Mouse (Mus musculus): ENCODE measurements at regions not wholly inside any gene's neighbourhood (a gene's known extent, or its start where the extent isn't known, plus 50 kb on each side); places are given as distances from the start of the nearest gene placed in this dataset.

DNA sequence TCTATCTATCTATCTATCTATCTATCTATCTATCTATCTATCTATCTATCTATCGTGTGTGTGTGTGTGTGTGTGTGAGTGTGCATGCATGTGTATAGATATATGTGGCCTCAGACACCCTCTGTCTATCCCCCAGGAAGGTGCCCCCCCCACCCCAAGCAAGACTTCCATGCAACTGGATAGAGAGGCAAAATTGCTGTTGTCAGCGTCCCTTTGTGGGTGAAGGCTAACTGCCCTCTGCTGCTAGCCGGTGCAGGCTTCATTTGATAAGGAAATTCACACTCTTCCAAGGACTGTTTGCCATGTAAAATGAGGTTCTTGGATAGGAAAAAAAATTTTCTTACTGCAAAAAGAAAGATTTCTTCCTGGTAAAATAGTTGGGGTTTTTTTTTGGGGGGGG, 139.4 kb downstream of the Mtx2 start:
- peaks cover 5% of the 10 kb centered on the region for H3K4me1 ChIP-seq (ENCODE audit: control insufficient read depth, insufficient read depth, insufficient read length, low read length)
- H3K4me3 ChIP-seq (ENCODE audit: insufficient read depth, low read depth, low read length): no peak overlapping the region
- no peak overlapping the region; the same call in 1 of the 2 replicates for H3K27ac ChIP-seq (replicated peaks; ENCODE audit: low read depth, low read length)

DNA sequence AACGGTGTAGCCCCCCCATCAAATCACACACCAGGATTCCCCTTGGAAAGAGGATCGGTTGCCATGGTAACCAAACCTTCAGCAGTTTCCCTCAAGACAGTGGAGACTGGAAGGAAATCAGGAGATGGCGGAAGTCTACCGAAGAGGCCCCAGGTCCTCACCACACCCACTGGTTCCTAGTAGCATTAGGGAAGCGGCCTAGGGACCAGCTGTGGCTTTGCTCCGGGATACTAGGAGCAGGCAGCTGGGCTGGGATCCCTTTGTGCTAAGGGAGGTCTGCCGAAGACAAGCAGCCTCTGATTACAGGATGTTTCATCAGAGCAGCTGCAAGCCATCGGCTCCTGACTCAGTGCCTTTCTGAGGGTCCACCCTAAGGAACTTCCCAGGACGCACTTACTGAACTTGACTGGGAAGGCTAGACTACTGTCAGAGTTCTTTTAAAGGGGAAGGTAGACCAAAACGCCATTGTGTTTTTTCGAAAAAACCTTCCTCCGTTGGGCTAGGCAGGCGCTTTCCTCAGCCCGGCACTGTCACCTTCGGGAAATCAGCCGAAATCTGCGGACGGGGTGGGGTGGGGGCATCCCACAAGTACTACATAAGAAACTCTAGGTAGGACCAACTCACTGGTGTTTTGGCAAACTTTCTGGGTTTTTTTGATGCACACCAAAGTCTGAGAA, 139.9 kb downstream of the Mtx2 start:
- Histone ChIP-seq H3K4me3 (ENCODE audit: insufficient read depth, low read depth, low read length) (0 out of 2 replicates have a peak overlapping the region, but pooled peaks have one; percentile 8), H3K4me1 (ENCODE audit: control insufficient read depth, insufficient read depth, insufficient read length, low read length) (peaks cover 5% of the 10 kb centered on the region), H3K27ac (replicated peaks; ENCODE audit: low read depth, low read length) (peak overlapping the region; percentile 73)

DNA sequence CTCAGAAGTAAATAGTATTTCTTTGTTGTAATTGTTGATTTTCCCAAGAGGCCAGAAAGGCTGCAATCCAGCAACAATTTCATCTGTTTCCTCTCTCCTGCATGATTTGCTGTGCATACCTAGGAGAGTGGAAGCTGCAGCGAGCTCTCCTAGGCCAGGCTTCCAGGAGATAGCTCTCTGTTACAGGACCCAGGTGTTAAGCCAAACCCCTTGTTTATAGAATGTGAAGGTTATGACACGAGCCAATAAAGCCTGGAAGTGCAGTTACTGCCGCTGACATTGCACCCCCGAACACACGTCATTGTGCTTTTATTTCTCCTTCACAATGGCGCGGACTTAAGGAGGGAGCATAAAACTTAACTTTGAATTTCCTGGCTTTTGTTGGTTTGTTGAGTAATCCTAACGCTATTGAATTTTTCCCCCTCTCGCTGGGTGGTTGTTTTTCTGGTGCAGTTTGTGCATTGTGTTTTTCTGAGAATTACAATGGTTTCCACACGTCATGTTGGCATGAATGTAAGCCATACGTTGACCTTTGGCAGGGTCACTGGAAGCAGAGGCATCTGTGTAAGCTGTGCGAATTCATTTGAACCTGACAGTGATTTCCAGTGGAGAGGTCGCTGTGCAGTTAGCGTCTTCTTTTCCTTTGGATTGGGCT, 145.1 kb downstream of the Mtx2 start:
- Histone ChIP-seq H3K4me1 (ENCODE audit: control insufficient read depth, insufficient read depth, insufficient read length, low read length) (peaks cover 3% of the 10 kb centered on the region), H3K4me3 (ENCODE audit: insufficient read depth, low read depth, low read length) (no peak overlapping the region), H3K27ac (replicated peaks; ENCODE audit: low read depth, low read length) (peak overlapping the region; percentile 40)

DNA sequence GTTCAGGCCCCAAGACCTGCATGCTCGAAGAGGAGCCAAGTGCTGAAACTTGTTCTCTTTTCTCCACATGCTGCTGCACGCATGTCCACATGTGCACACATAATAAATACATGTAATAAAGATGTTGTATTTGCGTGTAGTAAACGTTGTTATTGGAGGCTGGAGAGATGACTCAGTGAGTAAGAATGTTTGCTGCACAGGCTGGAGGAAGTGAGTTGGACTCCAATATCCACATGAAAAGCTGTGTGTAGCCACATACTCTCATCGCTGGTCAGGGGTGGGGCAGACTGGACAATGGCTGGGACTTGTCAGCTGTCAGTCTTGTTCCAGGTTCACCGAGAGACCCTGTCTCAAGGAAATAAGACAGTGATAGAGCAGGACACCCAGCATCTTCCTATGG, 147.8 kb downstream of the Mtx2 start:
- Histone ChIP-seq H3K27ac (replicated peaks; ENCODE audit: low read depth, low read length) (no peak overlapping the region), H3K4me1 (ENCODE audit: control insufficient read depth, insufficient read depth, insufficient read length, low read length) (peaks cover 3% of the 10 kb centered on the region; the same call in 1 of the 2 replicates), H3K4me3 (ENCODE audit: insufficient read depth, low read depth, low read length) (no peak overlapping the region)

DNA sequence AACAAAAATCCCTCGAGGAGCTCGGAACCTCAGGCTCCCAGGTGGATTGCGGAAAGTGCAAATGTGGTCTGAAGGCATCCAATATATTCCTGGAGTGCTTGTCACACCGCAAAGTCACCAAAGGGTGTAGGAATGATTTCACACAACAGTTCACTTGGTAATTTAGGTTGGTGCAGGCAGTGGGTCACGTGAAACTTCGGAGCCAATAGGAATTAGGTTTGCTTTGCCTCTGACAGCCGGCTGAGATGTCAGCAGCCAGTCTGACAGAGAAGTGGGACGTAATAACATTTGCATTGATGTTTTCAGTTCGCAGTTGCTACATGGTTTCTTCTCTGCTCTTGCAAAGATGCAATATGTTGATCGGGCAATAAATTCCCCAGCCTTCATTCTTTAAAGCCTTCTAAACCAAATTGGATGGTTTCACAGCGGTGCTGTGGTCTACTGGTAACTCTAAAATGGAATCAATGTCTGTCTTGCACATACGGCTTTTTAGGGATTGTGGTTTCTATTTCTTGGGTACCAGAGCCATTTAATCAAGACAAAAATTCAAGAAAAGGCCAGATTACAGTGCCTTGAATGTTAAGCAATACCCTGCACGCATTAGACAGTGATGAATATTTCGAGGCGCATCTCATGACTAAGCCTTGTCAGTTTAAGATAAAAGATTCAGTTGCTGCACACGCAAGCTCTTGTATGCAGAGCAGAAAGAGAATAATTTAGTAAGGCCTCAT, 149.2 kb downstream of the Mtx2 start:
- H3K4me1 ChIP-seq (ENCODE audit: control insufficient read depth, insufficient read depth, insufficient read length, low read length): no peaks in the 10 kb centered on the region
- H3K4me3 ChIP-seq (ENCODE audit: insufficient read depth, low read depth, low read length): no peak overlapping the region

DNA sequence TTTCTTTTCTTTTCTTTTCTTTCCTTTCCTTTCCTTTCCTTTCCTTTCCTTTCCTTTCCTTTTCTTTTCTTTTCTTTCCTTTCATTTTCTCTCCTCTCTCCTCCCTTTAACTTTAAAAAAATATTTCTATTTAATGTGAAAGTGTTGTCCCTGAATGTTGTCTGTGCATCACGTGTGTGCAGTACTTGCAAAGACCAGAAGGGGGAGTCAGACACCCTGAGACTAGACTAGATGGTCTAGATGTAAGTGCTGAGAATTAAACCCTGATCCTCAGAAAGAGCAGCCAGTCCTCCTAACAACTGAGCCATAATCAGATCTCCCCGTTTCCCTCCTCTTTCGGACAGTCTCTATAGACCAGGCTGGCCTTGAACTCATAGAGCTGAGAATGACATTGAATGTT, 151.7 kb downstream of the Mtx2 start:
- H3K4me1 ChIP-seq (ENCODE audit: control insufficient read depth, insufficient read depth, insufficient read length, low read length): no peaks in the 10 kb centered on the region
- no peak overlapping the region for H3K27ac ChIP-seq (replicated peaks; ENCODE audit: low read depth, low read length)
- H3K4me3 ChIP-seq (ENCODE audit: insufficient read depth, low read depth, low read length): no peak overlapping the region

More for the DNA sequence above, 149.2 kb downstream of the Mtx2 start:
- no peak overlapping the region for H3K27ac ChIP-seq (replicated peaks; ENCODE audit: low read depth, low read length)

DNA sequence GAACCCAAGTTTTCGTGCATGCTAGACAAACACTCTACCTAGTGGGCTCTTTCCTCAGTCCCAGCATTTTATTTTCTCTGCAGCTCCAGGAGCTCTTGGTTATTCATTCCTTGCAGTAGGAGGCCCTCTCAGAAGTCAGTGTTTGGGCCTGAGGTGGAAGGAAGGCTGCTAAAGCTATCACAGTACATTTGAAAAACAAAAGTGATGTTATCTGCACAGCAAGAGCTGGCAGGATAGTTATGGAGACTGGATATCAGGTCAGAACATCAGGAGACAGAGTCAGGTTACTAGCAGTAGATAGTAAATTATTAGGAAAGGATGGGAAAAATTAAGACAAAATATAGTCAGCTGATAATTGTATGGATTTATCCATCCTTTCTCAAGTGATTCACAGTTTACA, 152.2 kb downstream of the Mtx2 start:
- no peaks in the 10 kb centered on the region for H3K4me1 ChIP-seq (ENCODE audit: control insufficient read depth, insufficient read depth, insufficient read length, low read length)
- H3K4me3 ChIP-seq (ENCODE audit: insufficient read depth, low read depth, low read length): no peak overlapping the region
- H3K27ac ChIP-seq (replicated peaks; ENCODE audit: low read depth, low read length): no peak overlapping the region

DNA sequence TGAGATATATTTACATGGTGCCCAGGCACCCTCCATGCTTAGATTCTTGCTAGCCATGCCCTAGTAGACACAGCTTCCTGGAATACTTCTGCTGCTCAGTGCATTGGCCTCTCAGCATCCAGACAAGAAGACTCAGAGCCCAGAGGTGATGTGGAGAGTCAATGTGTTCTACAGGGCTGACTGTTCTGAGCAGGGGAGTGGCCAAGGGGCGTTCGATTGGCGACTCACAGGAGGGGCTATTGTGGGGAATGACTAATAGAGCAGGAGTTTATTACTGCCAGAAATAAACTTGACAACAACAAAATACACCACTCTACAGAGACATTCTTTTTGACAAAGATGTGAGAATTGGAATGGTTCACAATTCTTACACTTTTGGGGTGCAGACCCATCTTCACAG, 156.3 kb downstream of the Mtx2 start:
- no peak overlapping the region for H3K27ac ChIP-seq (replicated peaks; ENCODE audit: low read depth, low read length)
- H3K4me3 ChIP-seq (ENCODE audit: insufficient read depth, low read depth, low read length): no peak overlapping the region
- no peaks in the 10 kb centered on the region for H3K4me1 ChIP-seq (ENCODE audit: control insufficient read depth, insufficient read depth, insufficient read length, low read length)

DNA sequence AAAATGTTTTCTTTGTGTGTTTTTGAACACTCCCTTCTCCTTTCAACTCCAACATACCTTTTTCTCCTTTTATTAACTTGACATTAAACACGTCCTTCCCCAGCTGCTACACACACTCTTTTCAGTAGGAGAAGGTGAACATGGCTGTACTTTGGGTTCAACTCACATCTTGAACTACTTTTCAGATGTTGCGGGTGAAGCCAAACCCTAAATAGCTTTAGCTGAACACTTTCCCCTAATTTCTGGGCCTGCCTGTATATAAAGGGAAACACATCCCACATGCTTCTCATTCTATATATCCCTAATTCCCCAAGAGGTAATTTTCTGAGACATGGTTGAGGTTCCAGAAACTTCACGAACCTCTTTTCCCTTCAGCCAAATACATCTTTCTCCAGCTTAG, 168.2 kb downstream of the Mtx2 start:
- Histone ChIP-seq H3K4me3 (ENCODE audit: insufficient read depth, low read depth, low read length) (no peak overlapping the region), H3K27ac (replicated peaks; ENCODE audit: low read depth, low read length) (no peak overlapping the region), H3K4me1 (ENCODE audit: control insufficient read depth, insufficient read depth, insufficient read length, low read length) (peaks cover 7% of the 10 kb centered on the region; the same call in 1 of the 2 replicates)

DNA sequence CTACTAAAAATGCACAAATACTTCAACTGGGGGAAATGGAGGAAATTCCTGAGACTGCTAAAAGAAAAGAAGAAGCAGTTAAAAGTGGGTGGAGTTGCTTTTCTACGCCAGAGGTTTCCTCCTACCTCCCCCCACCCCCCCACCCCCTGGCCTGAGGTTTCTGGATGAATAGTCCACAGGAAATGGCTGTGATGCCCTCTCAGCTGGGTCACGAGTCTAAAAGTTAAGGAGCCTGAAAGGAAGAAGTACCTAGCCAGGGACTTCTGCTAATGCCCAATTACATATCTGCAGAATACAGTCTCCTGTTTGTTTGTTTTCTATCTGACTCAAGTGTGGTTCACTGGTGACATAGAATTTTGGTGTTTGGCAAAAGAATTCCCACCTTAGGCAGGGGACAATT, 169.4 kb downstream of the Mtx2 start:
- no peak overlapping the region for H3K4me3 ChIP-seq (ENCODE audit: insufficient read depth, low read depth, low read length)
- H3K27ac ChIP-seq (replicated peaks; ENCODE audit: low read depth, low read length): peak overlapping the region; percentile 50
- H3K4me1 ChIP-seq (ENCODE audit: control insufficient read depth, insufficient read depth, insufficient read length, low read length): peaks cover 7% of the 10 kb centered on the region

DNA sequence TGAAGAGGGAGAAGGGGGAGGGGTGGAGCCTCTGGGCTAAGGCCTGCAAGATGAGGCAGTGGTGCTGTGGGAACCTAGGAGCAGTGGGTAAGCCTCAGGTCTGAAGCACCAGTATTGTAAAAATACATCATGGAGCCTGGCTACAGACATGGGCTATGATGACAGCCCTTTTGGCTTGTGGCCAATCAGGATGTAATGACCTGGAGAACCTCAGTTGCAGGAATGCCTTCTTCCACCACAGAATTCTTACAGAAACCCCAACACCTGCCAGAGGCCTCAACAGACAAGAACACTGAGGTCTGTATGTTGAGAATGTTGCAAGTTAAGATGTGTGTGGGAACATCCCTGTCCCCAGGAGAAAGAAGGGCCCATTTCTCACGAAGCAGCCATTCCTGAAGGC, 172.1 kb downstream of the Mtx2 start:
- Histone ChIP-seq H3K4me3 (ENCODE audit: insufficient read depth, low read depth, low read length) (no peak overlapping the region), H3K27ac (replicated peaks; ENCODE audit: low read depth, low read length) (no peak overlapping the region), H3K4me1 (ENCODE audit: control insufficient read depth, insufficient read depth, insufficient read length, low read length) (peaks cover 9% of the 10 kb centered on the region)

DNA sequence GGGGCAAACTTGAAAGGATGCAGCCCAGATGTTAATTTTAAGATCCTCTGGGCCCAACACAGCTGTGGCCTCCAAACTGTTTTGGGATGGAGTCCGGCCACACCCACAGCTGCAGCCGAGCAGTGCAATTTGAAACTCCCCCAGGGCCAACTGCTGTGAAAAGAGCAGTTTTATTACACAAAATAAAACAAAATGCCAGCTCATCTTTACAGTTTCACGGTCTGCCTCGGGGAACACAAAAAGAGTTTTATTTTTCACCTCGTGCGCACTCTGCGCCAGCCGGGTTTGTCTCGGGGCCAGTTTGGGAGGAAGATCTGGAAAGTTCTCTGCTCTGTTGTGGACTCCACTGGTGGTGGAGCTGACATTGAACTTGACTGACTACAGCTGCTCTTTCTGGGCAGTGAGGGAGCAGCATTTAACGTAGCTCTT, 174.8 kb downstream of the Mtx2 start:
- Histone ChIP-seq H3K4me3 (ENCODE audit: insufficient read depth, low read depth, low read length) (no peak overlapping the region), H3K27ac (replicated peaks; ENCODE audit: low read depth, low read length) (no peak overlapping the region), H3K4me1 (ENCODE audit: control insufficient read depth, insufficient read depth, insufficient read length, low read length) (peaks cover 3% of the 10 kb centered on the region)

DNA sequence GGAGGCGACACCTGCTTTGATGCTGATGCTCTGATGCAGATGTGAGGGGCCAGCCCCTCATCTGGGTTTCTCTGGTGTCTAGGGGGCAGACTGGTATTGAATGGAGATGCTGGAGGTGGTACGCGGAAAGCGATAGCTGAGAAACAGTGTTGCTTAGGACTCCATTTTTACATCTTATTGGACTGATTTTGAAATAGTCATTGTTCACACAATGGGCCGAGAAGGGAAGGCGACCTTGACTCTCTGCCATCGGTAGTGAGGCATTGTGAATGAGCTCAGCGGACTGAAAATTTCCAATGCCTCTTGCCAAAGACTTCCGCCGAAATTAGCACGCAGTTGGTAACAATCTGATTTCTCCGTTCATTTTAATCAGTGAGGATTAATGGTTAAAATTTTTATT, 177.0 kb downstream of the Mtx2 start:
- H3K4me1 ChIP-seq (ENCODE audit: control insufficient read depth, insufficient read depth, insufficient read length, low read length): peaks cover 2% of the 10 kb centered on the region
- H3K27ac ChIP-seq (replicated peaks; ENCODE audit: low read depth, low read length): no peak overlapping the region; the same call in 1 of the 2 replicates

DNA sequence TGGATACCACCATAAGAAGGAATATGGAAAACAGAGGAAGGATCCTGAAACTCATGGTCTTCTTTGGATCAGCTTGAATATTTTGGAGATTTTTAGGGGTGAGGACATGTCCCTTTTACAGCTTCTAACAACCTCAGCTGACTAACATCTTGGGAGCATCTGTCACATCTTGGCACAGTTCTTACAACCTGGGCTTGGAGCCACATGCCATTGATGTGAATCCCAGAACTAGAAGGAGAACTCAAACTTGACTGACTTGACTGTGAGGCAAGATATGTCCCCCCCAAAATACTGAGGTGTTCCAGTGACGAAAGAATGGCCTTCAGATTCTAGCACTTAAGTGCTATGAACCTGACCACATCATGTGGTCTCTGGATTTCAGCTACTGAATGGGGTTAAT, 182.5 kb downstream of the Mtx2 start:
- Histone ChIP-seq H3K27ac (replicated peaks; ENCODE audit: low read depth, low read length) (no peak overlapping the region), H3K4me3 (ENCODE audit: insufficient read depth, low read depth, low read length) (no peak overlapping the region), H3K4me1 (ENCODE audit: control insufficient read depth, insufficient read depth, insufficient read length, low read length) (no peaks in the 10 kb centered on the region)

More for the DNA sequence above, 177.0 kb downstream of the Mtx2 start:
- no peak overlapping the region for H3K4me3 ChIP-seq (ENCODE audit: insufficient read depth, low read depth, low read length)

DNA sequence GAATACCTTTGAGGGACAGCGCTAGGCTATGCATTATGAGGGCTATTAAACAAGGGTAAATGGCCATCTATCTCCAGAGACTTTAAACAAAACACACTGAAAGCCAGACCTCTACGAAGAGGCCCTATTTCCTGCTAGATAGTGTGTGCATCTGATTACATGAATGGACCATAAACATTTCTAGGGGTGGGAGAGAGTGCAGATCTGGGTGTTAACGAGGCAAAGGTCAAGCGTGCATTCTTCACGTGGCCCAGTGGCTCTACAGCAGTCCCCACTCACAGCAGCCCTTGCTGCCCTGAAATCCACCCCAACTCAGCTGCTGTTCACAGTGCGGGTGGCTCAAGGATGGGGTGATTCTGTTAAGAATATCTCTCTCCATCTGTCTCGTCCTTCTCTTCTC, 185.0 kb downstream of the Mtx2 start:
- Histone ChIP-seq H3K4me3 (ENCODE audit: insufficient read depth, low read depth, low read length) (no peak overlapping the region), H3K27ac (replicated peaks; ENCODE audit: low read depth, low read length) (no peak overlapping the region), H3K4me1 (ENCODE audit: control insufficient read depth, insufficient read depth, insufficient read length, low read length) (no peaks in the 10 kb centered on the region)

All from brown adipose tissue, adult 24 weeks (tissue).